Mouse (Mus musculus) ES-CJ7 (cell line): ENCODE results near the gene Arf6.

ENCODE experiments used
- DNase-seq: peaks from one replicate; pipeline ENCODE4 v3.0.0; 2011; ENCODE audit warnings: low read depth, low spot score

Gene Arf6

GRCm38 (mm10) chr12:69413303-69413702, 41.4 kb downstream of the Arf6 start:
- no peak for DNase-seq

DNA sequence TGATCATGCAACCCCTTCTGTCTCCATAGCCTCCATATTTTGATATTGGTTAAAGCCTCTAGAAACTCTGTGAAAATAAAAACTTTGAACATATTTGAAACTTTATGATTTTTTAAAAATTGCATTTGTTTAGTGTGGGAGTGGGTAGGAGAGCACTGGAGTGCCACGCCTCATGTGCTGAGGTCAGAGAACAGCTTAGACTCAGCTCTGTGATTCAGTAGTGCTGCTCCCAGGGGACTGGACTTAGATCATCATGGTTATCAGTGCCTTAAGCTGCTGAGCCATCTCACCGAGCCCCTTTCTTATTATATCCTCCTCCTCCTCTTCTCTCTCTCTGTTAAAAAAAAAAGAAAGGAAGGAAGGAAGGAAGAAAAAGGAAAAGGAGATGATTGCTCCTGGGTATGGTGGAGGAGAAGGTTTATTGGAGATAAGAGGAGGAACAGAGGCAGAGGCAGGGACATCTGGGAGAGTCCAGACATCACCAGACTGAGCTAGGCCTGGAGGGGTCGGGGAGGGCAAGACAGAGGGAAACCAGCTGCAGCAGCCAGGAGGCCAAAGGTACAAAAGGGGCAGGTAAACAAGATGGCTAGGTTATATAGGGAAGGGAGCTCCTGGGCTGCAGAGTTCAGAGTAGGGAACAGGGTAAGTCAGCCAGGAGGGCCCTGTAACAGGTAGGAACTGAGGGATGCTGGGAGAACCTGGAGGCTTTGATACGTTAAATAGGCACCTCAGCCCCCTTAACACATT, 43.0 kb downstream of the Arf6 start:
- no peak for DNase-seq

- no peak for DNase-seq
Observed at GRCm38 (mm10) chr12:69416793-69417192, 44.8 kb downstream of the Arf6 start.

DNA sequence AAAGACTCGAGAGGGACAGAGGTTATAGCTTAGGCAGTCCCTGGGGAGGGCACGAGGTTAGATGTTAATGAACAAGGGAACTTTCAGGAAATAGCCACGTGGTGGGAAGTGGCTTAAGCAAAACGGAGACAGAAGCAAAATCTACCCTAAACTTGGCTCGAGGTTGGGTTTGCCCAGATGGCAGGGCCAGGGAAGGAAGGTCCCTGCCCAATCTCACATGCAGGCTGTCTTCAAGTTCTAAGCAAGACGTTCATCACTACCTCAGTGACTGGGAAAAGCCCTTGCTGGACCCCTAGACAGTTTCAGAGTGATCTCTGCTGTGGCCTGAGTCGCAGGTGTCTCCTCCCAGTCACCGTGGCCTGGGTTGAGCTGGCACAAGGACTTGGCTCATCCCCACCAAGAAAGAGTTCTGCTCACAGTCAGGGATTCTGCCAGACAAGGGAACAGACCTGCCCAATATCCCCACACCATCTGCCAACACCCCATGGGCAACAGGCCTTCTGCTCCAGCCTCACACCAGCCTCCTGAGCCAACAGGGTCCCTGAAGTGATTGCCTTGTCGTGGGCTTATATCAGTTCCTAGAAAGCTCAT, 45.8 kb downstream of the Arf6 start:
- DNase-seq = no peak

DNA sequence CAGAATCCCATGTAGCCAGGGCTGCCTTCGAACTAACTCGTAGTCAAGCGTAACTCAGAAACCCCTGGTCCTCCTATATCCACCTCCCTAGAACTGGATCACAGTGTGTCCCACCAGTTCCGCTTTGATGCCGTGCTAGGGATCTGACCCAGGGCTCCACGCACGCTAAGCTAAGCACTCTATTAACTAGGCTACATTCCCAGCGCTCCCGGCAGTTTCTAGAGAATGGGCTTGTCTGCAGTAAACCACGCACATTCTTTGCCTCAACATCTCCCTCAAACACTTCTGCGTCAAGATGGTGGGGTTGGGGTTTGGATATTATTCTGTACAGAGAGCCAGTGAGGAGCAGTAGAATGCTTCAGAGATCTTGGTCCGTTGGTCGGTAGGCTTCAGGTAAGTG, 46.7 kb downstream of the Arf6 start:
- DNase-seq = no peak

DNA sequence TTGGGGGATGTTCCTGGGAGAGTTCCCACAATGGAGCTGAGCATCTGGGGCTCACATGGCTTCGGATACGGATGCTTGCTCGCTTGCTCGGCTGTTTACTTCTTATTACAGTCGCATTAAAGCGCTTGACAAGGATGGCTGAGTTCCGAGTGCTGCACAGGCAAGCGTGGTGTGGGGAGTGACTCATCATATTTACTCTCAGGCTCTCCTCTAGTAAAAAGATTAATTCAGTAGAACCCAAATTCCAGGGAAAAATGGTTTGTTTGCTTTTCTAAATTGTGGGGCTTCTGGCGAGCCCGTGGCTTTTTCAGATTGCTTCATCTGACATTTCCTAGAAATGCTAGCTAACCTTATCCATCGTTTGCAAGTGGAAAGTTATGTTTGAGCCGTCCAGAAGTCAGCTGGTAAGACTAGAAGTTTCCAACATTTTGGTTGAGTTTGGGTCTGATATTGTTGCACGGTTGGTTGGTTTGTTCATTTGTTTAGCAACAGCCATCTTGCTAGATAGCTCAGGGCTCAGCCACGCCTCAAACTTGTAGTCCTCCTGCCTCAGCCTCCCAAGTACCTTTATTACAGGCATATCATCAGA, 47.2 kb downstream of the Arf6 start:
- DNase-seq = no peak

- DNase-seq = no peak
Observed at GRCm38 (mm10) chr12:69419606-69420005, 47.7 kb downstream of the Arf6 start.

- no peak for DNase-seq
Observed at GRCm38 (mm10) chr12:69420716-69421115, 48.8 kb downstream of the Arf6 start.

- DNase-seq = no peak
Observed at GRCm38 (mm10) chr12:69422827-69423537, 51.0 kb downstream of the Arf6 start.
